Mouse (Mus musculus): ENCODE measurements around the gene Slc39a7. TPM values are rescaled to one million over a fixed set of nuclear protein-coding genes. Genes with fewer than 3 reads are reported as not detected.

Gene Slc39a7
- polyA plus RNA-seq, 1 experiment, result 84.6 TPM

DNA sequence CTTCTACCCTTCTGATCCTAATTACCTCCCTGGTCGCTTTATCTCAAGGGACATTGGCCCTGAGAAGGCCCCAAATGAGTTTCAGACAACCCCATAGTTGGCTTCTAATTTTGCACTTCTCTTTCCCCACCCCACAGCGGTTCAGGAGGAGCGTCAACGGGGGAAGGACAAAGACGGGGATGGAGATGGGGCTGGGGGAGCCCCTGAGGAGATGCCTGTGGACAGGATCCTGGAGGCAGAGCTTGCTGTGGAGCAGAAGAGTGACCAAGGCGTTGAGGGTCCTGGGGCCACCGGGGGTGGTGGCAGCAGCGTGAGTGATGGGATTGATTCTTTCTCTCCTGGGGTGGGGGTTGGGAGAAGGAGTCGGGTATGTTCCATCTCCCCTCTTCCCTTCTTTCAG, 4.0 kb upstream of the Slc39a7 start:
- Histone ChIP-seq H3K4me1 (ENCODE audit: control insufficient read depth, insufficient read depth, low read length) (peaks cover 6% of the 10 kb centered on the region), H3K27ac (ENCODE audit: control insufficient read depth, insufficient read depth, low read depth, low read length, poor library complexity) (no peak overlapping the region), H3K4me3 (replicated peaks; ENCODE audit: control insufficient read depth, low read depth, low read length) (no peak overlapping the region)
- no peak for TF ChIP-seq POLR2A (IDR thresholded peaks at IDR 0.05; ENCODE audit: borderline replicate concordance, control insufficient read depth, low read depth, low read length)
- no peak for TF ChIP-seq CTCF (IDR thresholded peaks at IDR 0.05; ENCODE audit: control insufficient read depth, insufficient read depth, low read length)
- WGBS, result 94% methylated on average over 9 of the region's 9 CpGs

DNA sequence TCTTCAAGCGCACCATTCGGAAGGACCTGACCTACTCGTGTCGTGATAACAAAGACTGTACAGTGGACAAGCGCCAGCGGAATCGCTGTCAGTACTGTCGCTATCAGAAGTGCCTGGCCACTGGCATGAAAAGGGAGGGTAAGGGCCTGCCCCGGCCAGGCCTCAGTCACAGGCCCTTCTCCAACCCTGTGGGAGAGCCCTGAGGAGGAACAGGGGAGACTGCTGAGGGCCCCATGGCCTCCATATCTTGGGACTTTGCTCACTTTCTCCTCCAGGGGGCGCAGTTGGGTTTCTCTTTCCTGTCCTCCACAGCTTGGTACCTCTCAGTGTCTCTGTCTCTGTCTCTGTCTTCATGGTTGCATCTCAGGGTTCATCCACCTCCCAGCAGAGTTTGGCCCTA, 2.6 kb upstream of the Slc39a7 start:
- WGBS, result 73% methylated on average over 10 of the region's 10 CpGs
- Histone ChIP-seq H3K27ac (ENCODE audit: control insufficient read depth, insufficient read depth, low read depth, low read length, poor library complexity) (no peak overlapping the region), H3K4me1 (ENCODE audit: control insufficient read depth, insufficient read depth, low read length) (peaks cover 11% of the 10 kb centered on the region), H3K4me3 (replicated peaks; ENCODE audit: control insufficient read depth, low read depth, low read length) (no peak overlapping the region)
- TF ChIP-seq CTCF (IDR thresholded peaks at IDR 0.05; ENCODE audit: control insufficient read depth, insufficient read depth, low read length), result peak; percentile 75
- no peak for TF ChIP-seq POLR2A (IDR thresholded peaks at IDR 0.05; ENCODE audit: borderline replicate concordance, control insufficient read depth, low read depth, low read length)

DNA sequence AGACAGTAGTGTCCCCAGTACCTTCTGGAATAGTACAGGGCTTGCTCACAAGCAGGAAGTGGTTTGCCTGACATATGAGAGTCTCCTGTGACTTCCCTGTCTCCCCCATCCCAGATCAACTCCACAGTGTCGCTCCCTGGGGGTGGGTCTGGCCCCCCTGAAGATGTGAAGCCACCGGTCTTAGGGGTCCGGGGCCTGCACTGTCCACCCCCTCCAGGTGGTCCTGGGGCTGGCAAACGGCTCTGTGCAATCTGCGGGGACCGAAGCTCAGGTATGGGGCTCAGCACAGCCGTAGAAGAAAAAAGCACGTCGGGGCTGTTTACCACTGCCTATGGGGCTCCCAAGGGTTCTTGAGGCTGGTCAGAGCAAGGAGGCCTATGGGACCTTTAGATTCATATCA, 2.0 kb upstream of the Slc39a7 start:
- 70% methylated on average over 9 of the region's 9 CpGs for WGBS
- Histone ChIP-seq H3K27ac (ENCODE audit: control insufficient read depth, insufficient read depth, low read depth, low read length, poor library complexity) (peak overlapping the region; percentile 98), H3K4me3 (replicated peaks; ENCODE audit: control insufficient read depth, low read depth, low read length) (peak overlapping the region; percentile 25), H3K4me1 (ENCODE audit: control insufficient read depth, insufficient read depth, low read length) (peaks cover 11% of the 10 kb centered on the region)
- no peak; the same call in 1 of the 2 replicates for TF ChIP-seq POLR2A (IDR thresholded peaks at IDR 0.05; ENCODE audit: borderline replicate concordance, control insufficient read depth, low read depth, low read length)

DNA sequence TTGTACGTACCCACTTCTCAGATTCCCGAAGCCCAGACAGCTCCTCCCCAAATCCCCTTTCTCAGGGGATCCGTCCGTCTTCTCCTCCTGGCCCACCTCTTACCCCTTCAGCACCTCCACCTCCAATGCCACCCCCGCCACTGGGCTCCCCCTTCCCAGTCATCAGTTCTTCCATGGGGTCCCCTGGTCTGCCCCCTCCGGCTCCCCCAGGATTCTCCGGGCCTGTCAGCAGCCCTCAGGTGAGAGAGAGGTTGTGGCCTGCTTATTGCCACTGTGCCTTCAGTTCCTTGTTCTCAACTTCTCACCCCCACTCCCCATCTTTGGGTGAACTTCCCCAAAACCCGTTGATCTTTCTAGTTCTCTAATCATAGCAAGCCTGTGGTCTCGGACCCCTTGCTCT, 1.3 kb upstream of the Slc39a7 start:
- TF ChIP-seq POLR2A (IDR thresholded peaks at IDR 0.05; ENCODE audit: borderline replicate concordance, control insufficient read depth, low read depth, low read length), result no peak
- no peak for TF ChIP-seq CTCF (IDR thresholded peaks at IDR 0.05; ENCODE audit: control insufficient read depth, insufficient read depth, low read length)
- Histone ChIP-seq H3K4me1 (ENCODE audit: control insufficient read depth, insufficient read depth, low read length) (peaks cover 11% of the 10 kb centered on the region), H3K27ac (ENCODE audit: control insufficient read depth, insufficient read depth, low read depth, low read length, poor library complexity) (peak overlapping the region; percentile 98), H3K4me3 (replicated peaks; ENCODE audit: control insufficient read depth, low read depth, low read length) (peak overlapping the region; percentile 94)
- 2% methylated on average over 9 of the region's 9 CpGs for WGBS

- Histone ChIP-seq H3K27ac (ENCODE audit: control insufficient read depth, insufficient read depth, low read depth, low read length, poor library complexity) (peak overlapping the region; percentile 98), H3K4me1 (ENCODE audit: control insufficient read depth, insufficient read depth, low read length) (peaks cover 11% of the 10 kb centered on the region), H3K4me3 (replicated peaks; ENCODE audit: control insufficient read depth, low read depth, low read length) (peak overlapping the region; percentile 94)
- TF ChIP-seq CTCF (IDR thresholded peaks at IDR 0.05; ENCODE audit: control insufficient read depth, insufficient read depth, low read length) (no peak; the same call in 1 of the 2 replicates), POLR2A (IDR thresholded peaks at IDR 0.05; ENCODE audit: borderline replicate concordance, control insufficient read depth, low read depth, low read length) (peak; percentile 50; the same call in 1 of the 2 replicates)
- WGBS, result 1% methylated on average over 48 of the region's 48 CpGs
Observed at GRCm38 (mm10) chr17:34032174-34032632, 721 bp upstream of the Slc39a7 start.

DNA sequence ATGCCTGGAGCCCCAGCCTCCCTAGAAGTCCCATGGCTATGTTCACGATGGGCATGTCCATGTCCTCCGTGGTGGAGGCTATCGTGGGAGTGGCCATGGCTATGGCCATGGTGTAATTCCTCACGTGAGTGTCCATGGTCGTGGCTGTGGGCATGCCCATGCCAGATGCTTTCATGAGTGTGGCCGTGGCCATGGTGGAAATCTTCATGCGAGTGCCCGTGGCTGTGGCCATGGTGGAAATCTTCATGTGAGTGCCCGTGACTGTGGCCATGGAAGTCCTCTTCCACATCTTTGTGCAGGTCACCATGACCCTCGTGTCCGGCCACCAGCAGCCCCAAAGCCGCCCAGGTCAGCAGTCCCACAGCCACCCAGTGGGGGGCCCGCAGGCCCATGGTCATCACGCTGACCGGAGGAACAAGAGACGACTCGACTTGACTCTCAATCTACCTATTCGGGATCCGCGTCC, 588 bp downstream of the Slc39a7 start:
- WGBS, result 4% methylated on average over 20 of the region's 20 CpGs
- TF ChIP-seq CTCF (IDR thresholded peaks at IDR 0.05; ENCODE audit: control insufficient read depth, insufficient read depth, low read length) (no peak), POLR2A (IDR thresholded peaks at IDR 0.05; ENCODE audit: borderline replicate concordance, control insufficient read depth, low read depth, low read length) (no peak)
- peak overlapping the region; percentile 94 for H3K4me3 ChIP-seq (replicated peaks; ENCODE audit: control insufficient read depth, low read depth, low read length)
- peak overlapping the region; percentile 98 for H3K27ac ChIP-seq (ENCODE audit: control insufficient read depth, insufficient read depth, low read depth, low read length, poor library complexity)
- H3K4me1 ChIP-seq (ENCODE audit: control insufficient read depth, insufficient read depth, low read length), result peaks cover 18% of the 10 kb centered on the region

GRCm38 (mm10) chr17:34029890-34030595, 1.4 kb downstream of the Slc39a7 start:
- H3K4me3 ChIP-seq (replicated peaks; ENCODE audit: control insufficient read depth, low read depth, low read length), result peak overlapping the region; percentile 2
- peaks cover 18% of the 10 kb centered on the region for H3K4me1 ChIP-seq (ENCODE audit: control insufficient read depth, insufficient read depth, low read length)
- TF ChIP-seq CTCF (IDR thresholded peaks at IDR 0.05; ENCODE audit: control insufficient read depth, insufficient read depth, low read length) (no peak), POLR2A (IDR thresholded peaks at IDR 0.05; ENCODE audit: borderline replicate concordance, control insufficient read depth, low read depth, low read length) (no peak)
- H3K27ac ChIP-seq (ENCODE audit: control insufficient read depth, insufficient read depth, low read depth, low read length, poor library complexity), result no peak overlapping the region
- 83% methylated on average over 21 of the region's 21 CpGs for WGBS

DNA sequence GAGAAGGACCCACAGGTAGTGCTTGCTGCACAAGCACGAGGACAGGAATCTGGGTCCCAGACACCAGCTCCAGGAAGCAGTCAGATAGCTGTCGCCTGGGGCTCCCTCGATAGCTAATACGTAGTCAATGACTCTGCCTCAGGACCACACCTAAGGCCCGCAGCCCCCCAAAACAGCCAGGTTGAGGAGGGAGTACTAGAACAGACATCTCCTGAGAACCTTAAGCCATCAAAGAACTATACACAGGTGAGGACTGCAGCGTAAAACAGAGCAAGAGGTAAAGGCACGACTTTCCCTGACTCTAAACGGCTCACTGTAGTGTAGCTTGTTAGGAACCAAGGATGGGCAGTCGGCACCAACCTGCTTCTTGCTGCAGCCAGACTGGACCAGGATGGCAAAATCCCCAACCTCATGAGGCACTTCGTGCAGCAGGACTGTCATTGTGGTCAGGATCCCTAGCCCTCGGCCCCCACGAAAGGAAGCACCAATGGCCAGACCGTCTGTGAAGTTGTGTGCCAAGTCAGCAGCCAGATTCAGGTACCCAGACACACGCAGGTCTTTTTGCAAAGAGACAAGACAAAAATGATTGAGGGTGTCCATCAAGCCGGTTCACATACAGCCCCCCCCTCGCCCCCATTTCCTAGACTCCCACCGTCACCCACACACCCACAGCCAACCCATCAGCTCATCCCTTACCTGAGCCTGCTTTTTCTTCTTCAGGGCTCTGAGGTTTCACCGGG, 2.2 kb downstream of the Slc39a7 start:
- Histone ChIP-seq H3K4me1 (ENCODE audit: control insufficient read depth, insufficient read depth, low read length) (peaks cover 18% of the 10 kb centered on the region), H3K27ac (ENCODE audit: control insufficient read depth, insufficient read depth, low read depth, low read length, poor library complexity) (no peak overlapping the region), H3K4me3 (replicated peaks; ENCODE audit: control insufficient read depth, low read depth, low read length) (no peak overlapping the region)
- 73% methylated on average over 18 of the region's 18 CpGs for WGBS
- TF ChIP-seq CTCF (IDR thresholded peaks at IDR 0.05; ENCODE audit: control insufficient read depth, insufficient read depth, low read length) (no peak), POLR2A (IDR thresholded peaks at IDR 0.05; ENCODE audit: borderline replicate concordance, control insufficient read depth, low read depth, low read length) (no peak)
